Mouse (Mus musculus): ENCODE data around the gene Col17a1. TPM values are rescaled to one million over a fixed set of nuclear protein-coding genes. Genes with fewer than 3 reads are reported as not detected.

Gene Col17a1
- polyA plus RNA-seq (2015; fragmentation: Nextera tagmentation; extraction: Ambion mirVana), result 0.22 and 0.44 TPM in 2 replicates

GRCm38 (mm10) chr19:47691994-47692393 lies at the start of gene Col17a1:
Gene Col17a1 (minus strand): TSS chr19:47692094.
- Histone ChIP-seq H3K36me3 (no peaks in the 10 kb centered on the region), H3K27me3 (no peaks in the 10 kb centered on the region), H3K4me1 (replicated peaks) (no peaks in the 10 kb centered on the region), H3K9me3 (no peaks in the 10 kb centered on the region), H3K9ac (no peak within 1 kb of the TSS), H3K4me3 (no peak within 1 kb of the TSS), H3K27ac (replicated peaks) (no peak within 1 kb of the TSS), H3K4me2 (no peak within 1 kb of the TSS)
- no peak for ATAC-seq (ENCODE audit: low read depth)
- 81% methylated on average over 6 of the region's 6 CpGs for WGBS

GRCm38 (mm10) chr19:47731931-47732330 lies 40.0 kb upstream of the Col17a1 start:
- WGBS, result 2% methylated on average over 13 of the region's 15 CpGs
- no peaks in the 10 kb centered on the region for H3K9me3 ChIP-seq
- peak overlapping the region; percentile 93 for H3K27ac ChIP-seq (replicated peaks)
- H3K4me1 ChIP-seq (replicated peaks), result peaks cover 17% of the 10 kb centered on the region
- peaks cover 37% of the 10 kb centered on the region for H3K36me3 ChIP-seq
- H3K4me2 ChIP-seq, result peak overlapping the region; percentile 60
- peak overlapping the region; percentile 73 for H3K4me3 ChIP-seq
- H3K9ac ChIP-seq, result peak overlapping the region; percentile 81
- no peaks in the 10 kb centered on the region for H3K27me3 ChIP-seq
- ATAC-seq (ENCODE audit: low read depth), result peak; percentile 27; the same call in 1 of the 2 replicates

- H3K36me3 ChIP-seq, result peaks cover 34% of the 10 kb centered on the region
- peak; percentile 96 for ATAC-seq (ENCODE audit: low read depth)
- peaks cover 17% of the 10 kb centered on the region for H3K4me1 ChIP-seq (replicated peaks)
- H3K27ac ChIP-seq (replicated peaks), result peak within 1 kb of the TSS; percentile 93
- peak within 1 kb of the TSS; percentile 81 for H3K9ac ChIP-seq
- under 1% methylated on average over 59 of the region's 72 CpGs for WGBS
- no peaks in the 10 kb centered on the region for H3K9me3 ChIP-seq
- H3K4me2 ChIP-seq, result peak within 1 kb of the TSS; percentile 72
- peak within 1 kb of the TSS; percentile 73 for H3K4me3 ChIP-seq
- H3K27me3 ChIP-seq, result no peaks in the 10 kb centered on the region
Measured at GRCm38 (mm10) chr19:47731071-47731881, 39.4 kb upstream of the Col17a1 start, which contains the start of gene Sfr1. Gene Sfr1 (plus strand): TSS chr19:47731682.

- peak overlapping the region; percentile 77 for H3K9ac ChIP-seq
- H3K4me2 ChIP-seq, result peak overlapping the region; percentile 72
- H3K27me3 ChIP-seq, result no peaks in the 10 kb centered on the region
- H3K36me3 ChIP-seq, result peaks cover 28% of the 10 kb centered on the region
- peaks cover 17% of the 10 kb centered on the region for H3K4me1 ChIP-seq (replicated peaks)
- peak; percentile 77 for ATAC-seq (ENCODE audit: low read depth)
- no peaks in the 10 kb centered on the region for H3K9me3 ChIP-seq
- H3K4me3 ChIP-seq, result peak overlapping the region; percentile 73
- peak overlapping the region; percentile 93 for H3K27ac ChIP-seq (replicated peaks)
- 0% methylated on average over 12 of the region's 12 CpGs for WGBS
Measured at GRCm38 (mm10) chr19:47730691-47731070, 38.8 kb upstream of the Col17a1 start.

GRCm38 (mm10) chr19:47725643-47726140 lies 33.8 kb upstream of the Col17a1 start:
- H3K4me2 ChIP-seq, result no peak overlapping the region
- no peak overlapping the region for H3K4me3 ChIP-seq
- H3K9ac ChIP-seq, result no peak overlapping the region
- peaks cover 4% of the 10 kb centered on the region; the same call in 1 of the 2 replicates for H3K4me1 ChIP-seq (replicated peaks)
- H3K9me3 ChIP-seq, result no peaks in the 10 kb centered on the region
- WGBS, result 69% methylated on average over 7 of the region's 7 CpGs
- no peak for ATAC-seq (ENCODE audit: low read depth)
- no peaks in the 10 kb centered on the region for H3K27me3 ChIP-seq
- H3K27ac ChIP-seq (replicated peaks), result no peak overlapping the region
- H3K36me3 ChIP-seq, result no peaks in the 10 kb centered on the region

- ATAC-seq (ENCODE audit: low read depth), result no peak
- Histone ChIP-seq H3K4me1 (replicated peaks) (no peaks in the 10 kb centered on the region), H3K9ac (no peak overlapping the region), H3K36me3 (no peaks in the 10 kb centered on the region), H3K4me2 (no peak overlapping the region), H3K27ac (replicated peaks) (no peak overlapping the region), H3K4me3 (no peak overlapping the region), H3K9me3 (no peaks in the 10 kb centered on the region), H3K27me3 (no peaks in the 10 kb centered on the region)
- 87% methylated on average over 4 of the region's 4 CpGs for WGBS
Measured at GRCm38 (mm10) chr19:47724903-47725302, 33.0 kb upstream of the Col17a1 start.

- no peaks in the 10 kb centered on the region for H3K9me3 ChIP-seq
- 53% methylated on average over 6 of the region's 6 CpGs for WGBS
- H3K36me3 ChIP-seq, result no peaks in the 10 kb centered on the region
- no peaks in the 10 kb centered on the region for H3K27me3 ChIP-seq
- no peak overlapping the region for H3K27ac ChIP-seq (replicated peaks)
- no peak overlapping the region for H3K4me3 ChIP-seq
- H3K4me1 ChIP-seq (replicated peaks), result no peaks in the 10 kb centered on the region
- no peak overlapping the region for H3K4me2 ChIP-seq
- no peak overlapping the region for H3K9ac ChIP-seq
- no peak for ATAC-seq (ENCODE audit: low read depth)
Measured at GRCm38 (mm10) chr19:47722471-47722870, 30.6 kb upstream of the Col17a1 start.

- H3K4me3 ChIP-seq, result no peak overlapping the region
- WGBS, result 93% methylated on average over 3 of the region's 3 CpGs
- no peak overlapping the region for H3K9ac ChIP-seq
- no peaks in the 10 kb centered on the region for H3K4me1 ChIP-seq (replicated peaks)
- no peaks in the 10 kb centered on the region for H3K27me3 ChIP-seq
- H3K9me3 ChIP-seq, result no peaks in the 10 kb centered on the region
- no peak for ATAC-seq (ENCODE audit: low read depth)
- no peaks in the 10 kb centered on the region for H3K36me3 ChIP-seq
- H3K4me2 ChIP-seq, result no peak overlapping the region
- no peak overlapping the region for H3K27ac ChIP-seq (replicated peaks)
Measured at GRCm38 (mm10) chr19:47719147-47719546, 27.3 kb upstream of the Col17a1 start.

GRCm38 (mm10) chr19:47716144-47716543 lies 24.2 kb upstream of the Col17a1 start:
- Histone ChIP-seq H3K9ac (no peak overlapping the region), H3K4me3 (no peak overlapping the region), H3K9me3 (no peaks in the 10 kb centered on the region), H3K27me3 (no peaks in the 10 kb centered on the region), H3K27ac (replicated peaks) (no peak overlapping the region), H3K4me1 (replicated peaks) (no peaks in the 10 kb centered on the region), H3K4me2 (no peak overlapping the region), H3K36me3 (no peaks in the 10 kb centered on the region)
- no peak for ATAC-seq (ENCODE audit: low read depth)
- 54% methylated on average over 2 of the region's 2 CpGs for WGBS

GRCm38 (mm10) chr19:47713457-47713856 lies 21.6 kb upstream of the Col17a1 start:
- H3K4me1 ChIP-seq (replicated peaks), result no peaks in the 10 kb centered on the region
- no peak overlapping the region for H3K9ac ChIP-seq
- no peaks in the 10 kb centered on the region for H3K9me3 ChIP-seq
- H3K27me3 ChIP-seq, result no peaks in the 10 kb centered on the region
- 85% methylated on average over 9 of the region's 9 CpGs for WGBS
- H3K4me3 ChIP-seq, result no peak overlapping the region
- no peaks in the 10 kb centered on the region for H3K36me3 ChIP-seq
- H3K4me2 ChIP-seq, result no peak overlapping the region
- no peak overlapping the region for H3K27ac ChIP-seq (replicated peaks)
- no peak for ATAC-seq (ENCODE audit: low read depth)

GRCm38 (mm10) chr19:47710376-47710775 lies 18.5 kb upstream of the Col17a1 start:
- Histone ChIP-seq H3K27ac (replicated peaks) (no peak overlapping the region), H3K4me3 (no peak overlapping the region), H3K4me1 (replicated peaks) (no peaks in the 10 kb centered on the region), H3K9me3 (no peaks in the 10 kb centered on the region), H3K27me3 (no peaks in the 10 kb centered on the region), H3K4me2 (no peak overlapping the region), H3K36me3 (no peaks in the 10 kb centered on the region), H3K9ac (no peak overlapping the region)
- no peak for ATAC-seq (ENCODE audit: low read depth)
- 88% methylated on average over 4 of the region's 4 CpGs for WGBS

GRCm38 (mm10) chr19:47705772-47706309 lies 13.9 kb upstream of the Col17a1 start:
- H3K9ac ChIP-seq, result no peak overlapping the region
- no peak overlapping the region for H3K4me2 ChIP-seq
- H3K27me3 ChIP-seq, result no peaks in the 10 kb centered on the region
- H3K4me1 ChIP-seq (replicated peaks), result no peaks in the 10 kb centered on the region
- no peak for ATAC-seq (ENCODE audit: low read depth)
- no peak overlapping the region for H3K4me3 ChIP-seq
- no peaks in the 10 kb centered on the region for H3K9me3 ChIP-seq
- H3K36me3 ChIP-seq, result no peaks in the 10 kb centered on the region
- WGBS, result 92% methylated on average over 8 of the region's 8 CpGs
- H3K27ac ChIP-seq (replicated peaks), result no peak overlapping the region

Measured in neural tube, embryonic 13.5 days (tissue).